Mouse (Mus musculus) E14TG2a.4 (cell line): ENCODE data around the gene Zmynd12.

ENCODE experiments used
- H3K27me3 ChIP-seq: 2 replicates; pipeline ENCODE4 v1.6.1; 2014; ENCODE audit warnings: low read length, control low read depth; ENCODE audit not compliant: insufficient read depth
- H3K36me3 ChIP-seq: 2 replicates; pipeline ENCODE4 v1.6.1; 2014; ENCODE audit warnings: low read length, control low read depth; ENCODE audit not compliant: insufficient read depth
- H3K4me1 ChIP-seq: replicated peaks from 2 replicates; pipeline ENCODE4 v1.6.1; 2014; ENCODE audit warnings: low read depth, low read length, control low read depth
- H3K4me3 ChIP-seq: replicated peaks from 2 replicates; pipeline ENCODE4 v1.5.1; 2014; ENCODE audit warnings: mild to moderate bottlenecking, low read length
- H3K9me3 ChIP-seq: 2 replicates; pipeline ENCODE4 v1.6.1; 2014; ENCODE audit warnings: low read length, control low read depth
- CTCF ChIP-seq: conservative IDR thresholded peaks from 2 replicates; pipeline ENCODE4 v1.5.1; 2014; ENCODE audit warnings: low read length
- NANOG ChIP-seq: IDR thresholded peaks from 2 replicates; pipeline ENCODE4 v1.6.1; 2014; ENCODE audit warnings: borderline replicate concordance, low read length, mixed read lengths
- POU5F1 ChIP-seq: IDR thresholded peaks from 2 replicates; pipeline ENCODE4 v1.6.1; 2014; ENCODE audit warnings: low read length, borderline replicate concordance

Zmynd12 gene

DNA sequence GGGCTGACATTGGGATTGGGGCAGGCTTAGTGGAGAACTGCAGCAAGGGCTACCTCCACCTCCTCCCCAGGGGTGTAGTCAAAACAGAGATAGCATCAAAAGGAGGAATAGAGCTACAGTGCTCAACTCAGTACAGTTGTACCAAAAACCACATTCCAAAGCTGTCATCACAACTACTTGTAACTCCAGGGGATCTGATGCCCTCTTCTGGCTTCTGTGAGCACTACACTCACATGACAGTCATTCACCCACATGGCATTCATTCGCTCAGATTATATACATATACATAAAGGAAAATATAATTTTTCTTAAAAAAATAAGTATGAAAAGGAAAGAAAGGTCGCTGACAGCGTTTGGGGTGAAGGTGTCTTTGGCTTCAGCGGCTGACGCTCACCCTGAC, 37.7 kb downstream of the Zmynd12 start:
- peaks cover 7% of the 10 kb centered on the region; the same call in 1 of the 2 replicates for H3K4me1 ChIP-seq
- H3K4me3 ChIP-seq, result no peak overlapping the region
- no peaks in the 10 kb centered on the region for H3K9me3 ChIP-seq
- H3K36me3 ChIP-seq, result no peaks in the 10 kb centered on the region
- no peak for TF ChIP-seq NANOG
- peak; percentile 58 for TF ChIP-seq CTCF
- no peak for TF ChIP-seq POU5F1
- peaks cover 6% of the 10 kb centered on the region; the same call in 1 of the 2 replicates for H3K27me3 ChIP-seq

DNA sequence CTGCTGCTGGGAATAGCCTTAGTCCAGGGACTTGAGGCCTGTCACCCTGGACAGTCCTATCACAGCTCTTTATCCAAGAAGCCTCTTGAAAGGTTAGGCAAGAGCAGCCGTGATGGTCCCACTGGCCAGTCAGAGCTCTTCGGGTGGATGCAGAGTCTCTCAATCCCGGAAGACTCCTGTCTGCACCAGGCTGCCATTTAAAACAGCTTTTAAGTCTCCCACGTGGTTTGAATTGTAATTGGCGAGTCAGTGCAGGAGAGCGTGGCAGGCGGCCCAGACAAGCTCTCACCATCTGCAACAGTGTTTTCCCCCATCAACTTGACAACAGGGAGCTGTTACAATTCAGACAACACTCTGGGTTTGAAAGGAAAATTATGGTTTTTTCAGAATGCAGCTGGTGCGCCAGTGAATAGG, 38.1 kb downstream of the Zmynd12 start:
- Histone ChIP-seq H3K4me1 (peaks cover 7% of the 10 kb centered on the region; the same call in 1 of the 2 replicates), H3K9me3 (no peaks in the 10 kb centered on the region), H3K27me3 (peaks cover 6% of the 10 kb centered on the region; the same call in 1 of the 2 replicates), H3K36me3 (no peaks in the 10 kb centered on the region), H3K4me3 (no peak overlapping the region)
- TF ChIP-seq CTCF, result no peak
- no peak for TF ChIP-seq NANOG
- TF ChIP-seq POU5F1, result no peak

DNA sequence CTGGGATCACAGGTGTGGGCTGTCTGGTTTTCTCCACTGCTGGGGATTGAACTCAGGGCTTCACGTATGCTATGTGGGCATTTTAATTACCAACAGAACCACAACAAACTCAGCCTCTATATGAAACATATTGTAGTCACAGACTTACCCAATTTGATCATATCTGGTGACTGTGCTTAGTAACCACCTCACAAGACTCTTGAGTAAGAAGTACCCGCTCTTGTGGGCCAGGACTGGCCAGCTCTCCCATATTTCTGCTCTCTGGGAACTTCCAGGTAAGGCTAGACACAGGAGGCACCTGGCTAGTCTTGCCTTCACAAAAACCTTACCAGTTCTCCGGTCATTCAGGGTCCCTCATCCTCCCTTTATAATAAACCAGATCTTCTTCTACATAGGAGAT, 39.8 kb downstream of the Zmynd12 start:
- Histone ChIP-seq H3K4me3 (no peak overlapping the region), H3K36me3 (no peaks in the 10 kb centered on the region), H3K27me3 (peaks cover 14% of the 10 kb centered on the region), H3K4me1 (peaks cover 10% of the 10 kb centered on the region), H3K9me3 (no peaks in the 10 kb centered on the region)
- TF ChIP-seq NANOG, result no peak
- no peak for TF ChIP-seq CTCF
- TF ChIP-seq POU5F1, result no peak

DNA sequence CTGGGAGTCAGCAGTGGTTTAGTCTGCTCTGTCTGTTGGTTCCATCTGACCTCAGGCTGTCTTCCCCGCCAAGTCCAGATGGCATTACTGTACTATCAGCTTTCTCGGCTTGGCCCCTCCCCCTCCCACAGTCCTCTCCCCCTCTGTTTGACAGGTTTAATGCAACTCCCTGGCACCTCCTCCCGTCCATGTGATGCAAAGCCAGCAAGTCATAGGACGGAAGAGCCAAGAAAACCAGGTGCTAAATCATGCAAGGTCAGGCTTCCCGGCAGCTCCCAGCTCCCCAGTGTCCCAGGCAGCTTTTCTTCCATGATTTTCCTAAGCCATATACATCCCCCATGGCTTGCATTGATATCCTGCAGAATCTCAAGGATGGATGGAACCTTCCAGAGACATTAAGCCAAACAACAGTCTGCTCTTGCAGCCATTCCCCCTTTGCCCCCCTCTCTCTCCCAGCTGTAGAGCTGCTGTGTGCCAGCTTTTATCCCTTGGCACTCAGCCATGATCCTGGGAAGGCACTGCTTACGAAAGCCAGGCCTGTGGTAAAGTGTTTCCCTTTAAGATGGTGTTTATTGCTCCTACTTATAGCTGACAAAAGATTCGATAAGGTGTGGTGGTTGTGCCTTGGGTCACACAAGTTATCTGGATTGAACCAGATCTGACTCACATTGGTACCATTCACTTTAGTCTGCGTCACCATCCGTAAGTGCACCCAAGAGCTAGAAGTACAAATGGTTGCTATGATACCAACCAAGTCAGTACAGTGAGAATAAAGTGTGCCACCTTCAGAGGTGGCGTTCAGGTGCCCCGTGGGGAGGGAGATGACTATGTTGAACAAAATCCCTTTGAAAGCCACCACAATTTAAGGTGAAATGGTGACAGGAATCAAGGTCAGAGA, 40.5 kb downstream of the Zmynd12 start:
- TF ChIP-seq POU5F1, result no peak
- TF ChIP-seq NANOG, result no peak
- no peak for TF ChIP-seq CTCF
- Histone ChIP-seq H3K4me3 (no peak overlapping the region), H3K4me1 (peaks cover 16% of the 10 kb centered on the region), H3K9me3 (no peaks in the 10 kb centered on the region), H3K27me3 (peaks cover 20% of the 10 kb centered on the region), H3K36me3 (no peaks in the 10 kb centered on the region)

DNA sequence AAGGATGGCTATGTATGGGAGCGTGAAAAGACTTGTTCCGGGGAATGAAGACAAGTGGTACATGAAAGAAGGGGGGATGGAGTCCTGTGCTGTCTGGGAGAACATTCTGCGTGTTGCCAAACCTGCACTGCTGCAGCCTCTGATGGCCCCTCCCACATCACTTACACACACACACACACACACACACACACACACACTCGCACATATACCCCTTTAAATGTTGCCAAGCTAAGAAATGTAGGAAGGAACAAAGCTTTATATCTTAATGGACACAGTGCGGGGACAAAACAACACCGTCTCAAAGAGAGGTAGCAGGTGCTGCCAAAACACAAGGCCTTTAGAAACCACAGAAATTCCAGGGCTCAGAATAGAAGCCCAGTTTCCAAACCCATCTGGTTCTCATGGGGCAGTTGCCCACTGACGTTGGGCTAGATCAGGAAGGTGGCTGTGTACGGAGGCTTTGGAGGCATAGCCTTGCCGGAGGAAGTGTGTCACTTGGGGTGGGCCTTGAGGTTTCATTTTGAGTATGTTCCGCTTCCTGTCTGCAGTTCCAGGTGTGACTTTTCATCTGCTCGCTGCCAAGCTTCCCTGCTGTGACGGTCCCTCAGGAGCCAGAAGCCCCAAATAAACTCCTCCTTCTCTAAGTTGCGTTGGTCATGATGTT, 41.3 kb downstream of the Zmynd12 start:
- Histone ChIP-seq H3K4me3 (no peak overlapping the region), H3K27me3 (peaks cover 25% of the 10 kb centered on the region), H3K9me3 (no peaks in the 10 kb centered on the region), H3K36me3 (no peaks in the 10 kb centered on the region), H3K4me1 (peaks cover 19% of the 10 kb centered on the region)
- TF ChIP-seq NANOG (no peak), CTCF (no peak), POU5F1 (no peak)

DNA sequence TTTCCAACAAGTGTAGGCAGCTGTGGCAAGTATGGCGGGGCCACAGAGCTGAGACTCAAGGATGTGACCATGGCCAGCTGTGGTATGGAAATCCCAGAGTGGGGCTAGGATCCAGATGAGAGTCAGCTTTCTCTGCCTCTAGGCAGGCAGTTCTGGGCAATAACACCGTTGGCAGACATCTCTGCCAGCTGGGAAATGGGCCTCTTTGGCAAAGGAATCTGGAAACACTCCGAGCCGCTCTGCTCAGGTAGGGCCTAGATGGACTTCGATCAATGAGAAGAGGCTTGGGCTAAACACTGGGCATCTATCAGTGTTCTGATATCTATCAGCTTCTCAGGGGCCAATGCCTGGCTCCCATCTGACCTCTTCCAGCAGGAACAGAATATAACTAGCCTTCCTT, 43.2 kb downstream of the Zmynd12 start:
- H3K4me3 ChIP-seq, result no peak overlapping the region
- no peaks in the 10 kb centered on the region for H3K9me3 ChIP-seq
- peaks cover 16% of the 10 kb centered on the region for H3K4me1 ChIP-seq
- TF ChIP-seq POU5F1, result no peak
- no peak for TF ChIP-seq NANOG
- TF ChIP-seq CTCF, result no peak
- no peaks in the 10 kb centered on the region for H3K36me3 ChIP-seq
- peaks cover 30% of the 10 kb centered on the region for H3K27me3 ChIP-seq

DNA sequence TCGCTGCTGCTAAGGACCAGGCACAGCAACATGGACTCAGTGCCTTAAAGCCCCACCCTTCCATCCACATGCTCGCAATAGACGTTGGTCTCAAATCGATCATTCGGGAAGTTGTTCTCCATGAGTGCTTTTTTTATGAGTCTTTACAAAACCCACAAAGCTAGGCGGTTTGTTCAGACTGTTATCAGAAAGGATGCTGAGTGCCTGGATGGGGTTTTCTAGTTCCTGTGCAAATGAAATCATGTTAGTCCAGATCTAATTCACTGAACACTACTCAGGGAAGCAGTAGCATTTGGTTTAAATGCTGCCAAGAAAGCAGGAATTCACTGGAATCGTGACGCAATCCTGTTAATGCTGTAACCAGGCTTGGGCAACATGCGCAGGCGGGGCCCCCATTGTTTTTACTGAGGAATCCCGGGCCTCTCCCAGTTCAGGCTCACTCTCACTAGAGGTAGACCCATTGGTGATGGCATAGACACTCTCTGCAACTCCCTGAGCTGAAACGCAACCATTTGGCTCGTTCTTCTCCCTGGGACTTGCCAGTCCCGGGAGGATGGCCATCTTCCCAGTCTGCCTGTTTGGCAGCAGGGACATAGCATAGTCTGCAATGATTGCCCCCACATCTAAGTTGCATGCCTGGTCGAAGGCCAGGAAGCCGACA, 45.2 kb downstream of the Zmynd12 start:
- peaks cover 26% of the 10 kb centered on the region for H3K27me3 ChIP-seq

DNA sequence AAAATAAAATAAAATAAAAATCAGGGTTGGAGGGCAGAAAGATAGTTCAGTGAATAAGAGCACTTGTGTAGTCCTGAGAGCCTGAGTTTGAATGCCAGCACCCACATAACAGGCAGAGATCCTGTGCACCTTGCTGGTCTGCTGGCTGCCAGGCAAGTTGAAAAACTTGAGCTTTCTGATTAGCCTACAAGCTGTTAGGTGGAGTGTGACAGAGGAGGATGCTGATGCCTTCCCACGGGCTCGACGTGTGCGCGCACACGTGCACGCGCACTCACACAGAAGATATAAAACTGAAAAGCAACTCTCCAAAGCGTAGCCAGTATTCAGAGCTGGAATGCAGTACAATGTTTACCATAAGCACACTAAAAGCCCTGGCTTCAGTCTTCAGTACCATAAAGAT, 49.9 kb downstream of the Zmynd12 start:
- TF ChIP-seq NANOG, result no peak
- no peak for TF ChIP-seq POU5F1
- no peak for TF ChIP-seq CTCF
- Histone ChIP-seq H3K36me3 (no peaks in the 10 kb centered on the region), H3K4me1 (peaks cover 9% of the 10 kb centered on the region), H3K4me3 (no peak overlapping the region), H3K9me3 (no peaks in the 10 kb centered on the region), H3K27me3 (peaks cover 31% of the 10 kb centered on the region)

More for the DNA sequence above, 45.2 kb downstream of the Zmynd12 start:
- Histone ChIP-seq H3K4me3 (no peak overlapping the region; the same call in 1 of the 2 replicates), H3K9me3 (no peaks in the 10 kb centered on the region), H3K36me3 (no peaks in the 10 kb centered on the region), H3K4me1 (peaks cover 14% of the 10 kb centered on the region)
- no peak for TF ChIP-seq CTCF
- no peak for TF ChIP-seq POU5F1
- TF ChIP-seq NANOG, result no peak
